Mouse (Mus musculus) kidney, adult 8-10 months (tissue): ENCODE measurements around the gene Rasal2.
"Not testable (repeated sequence)": the region's sequence is repeated elsewhere in the genome, so short reads cannot be mapped to it uniquely, and the experiment has no call there.

Experiments
- DNase-seq, 2 experiments: peaks; one replicate each; pipeline ENCODE4 v3.0.0; 2022

Rasal2 gene

DNA sequence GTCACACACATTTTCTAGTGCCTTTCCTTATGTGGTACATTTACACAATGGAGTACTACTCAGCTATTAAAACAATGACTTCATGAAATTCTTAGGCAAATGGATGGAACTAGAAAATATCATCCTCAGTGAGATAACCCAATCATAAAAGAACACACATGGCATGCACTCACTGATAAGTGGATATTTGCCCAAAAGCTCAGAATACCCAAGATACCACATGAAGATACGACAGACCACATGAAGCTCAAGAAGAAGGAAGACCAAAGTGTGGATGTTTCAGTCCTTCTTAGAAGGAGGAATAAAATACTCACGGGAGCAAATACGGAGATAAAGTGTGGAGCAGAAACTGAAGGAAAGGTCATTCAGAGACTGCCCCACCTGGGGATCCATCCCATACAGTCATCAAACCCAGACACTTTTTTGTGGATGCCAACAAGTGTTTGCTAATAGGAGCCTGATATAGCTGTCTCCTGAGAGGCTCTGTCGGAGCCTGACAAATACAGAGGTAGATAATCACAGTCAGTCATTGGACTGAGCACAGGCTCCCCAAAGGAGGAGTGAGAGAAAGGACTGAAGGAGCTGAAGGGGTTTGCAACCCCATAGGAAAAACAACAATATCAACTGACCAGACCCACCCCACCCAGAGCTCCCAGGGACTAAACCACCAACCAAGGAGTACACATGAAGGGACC lies 175.6 kb downstream of the Rasal2 start:
- DNase-seq = not testable (repeated sequence)

DNA sequence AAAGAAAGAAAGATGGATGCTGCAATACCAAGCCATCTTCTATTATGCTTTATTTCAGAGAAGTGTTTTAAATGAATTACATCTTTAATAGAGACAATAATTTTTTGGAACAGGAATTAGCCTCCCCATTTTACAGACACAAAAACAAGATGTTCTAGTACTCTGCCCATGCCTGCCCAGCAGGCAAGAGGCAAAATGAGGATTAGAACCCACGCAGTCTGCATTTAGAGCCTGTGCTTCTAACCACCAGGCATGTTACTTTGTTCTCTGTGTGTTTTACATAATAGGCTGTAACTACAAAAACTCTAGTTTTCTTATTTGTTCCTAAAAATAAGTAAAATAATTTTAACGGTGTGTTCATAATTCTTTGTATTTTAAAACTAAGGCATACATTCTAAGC lies 178.9 kb downstream of the Rasal2 start:
- no peak for DNase-seq

DNA sequence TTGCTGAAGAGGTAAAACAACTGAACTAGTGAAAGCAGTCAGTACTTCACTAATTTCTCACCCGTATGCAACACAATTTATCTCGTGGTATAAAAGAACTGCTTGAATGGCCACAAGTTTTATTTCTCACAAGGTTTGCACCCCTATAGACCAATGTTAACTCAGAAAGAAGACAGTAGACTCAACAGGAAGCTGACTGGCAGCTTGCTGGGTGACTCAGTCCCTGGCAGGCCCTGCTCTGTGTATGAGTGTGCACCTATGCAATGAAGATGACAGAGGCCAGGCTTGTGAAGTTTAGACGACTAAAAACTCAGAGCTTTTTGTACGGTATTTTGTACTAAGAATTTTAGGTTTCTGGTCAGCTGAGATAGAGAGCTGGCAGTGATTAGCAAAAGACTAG lies 180.0 kb downstream of the Rasal2 start:
- DNase-seq = no peak

DNA sequence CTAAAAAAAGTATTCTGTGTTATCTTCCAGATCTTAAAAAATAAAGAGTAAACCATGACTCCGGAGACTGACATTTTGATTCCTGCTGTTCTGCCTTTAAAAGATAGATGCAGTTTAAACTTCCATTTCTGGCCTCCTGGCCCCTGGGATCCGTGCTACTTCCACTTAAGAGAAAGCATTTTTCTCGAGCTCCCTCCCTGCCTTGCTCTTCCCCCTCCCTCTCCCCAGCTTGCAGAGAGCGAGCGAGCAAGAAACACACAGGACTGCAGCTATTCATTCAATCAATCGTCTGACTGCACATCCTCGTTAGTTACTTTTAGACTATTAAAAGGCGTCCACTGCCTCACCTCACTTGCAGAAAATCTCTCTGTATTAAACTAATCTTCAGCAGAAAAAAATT lies 181.4 kb downstream of the Rasal2 start:
- peak; percentile 4 to 9 for DNase-seq

DNA sequence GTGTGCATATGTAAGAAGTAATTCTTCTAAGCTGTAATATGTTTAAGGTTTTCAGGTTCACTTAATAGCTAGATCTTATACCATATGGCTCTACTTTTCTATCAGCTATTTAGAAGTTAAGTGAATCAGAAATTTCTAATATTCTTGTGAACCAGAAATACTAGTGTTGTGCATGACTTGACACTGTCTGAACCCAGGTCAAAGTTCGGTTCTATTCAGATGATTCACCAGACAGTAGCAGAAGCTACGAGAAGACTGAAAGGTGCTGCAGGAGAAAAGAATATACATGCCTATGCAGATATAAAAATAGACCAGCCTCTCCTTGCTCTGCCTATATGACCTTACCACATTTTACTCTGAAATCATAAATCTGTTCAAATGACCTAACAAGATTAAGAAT lies 182.0 kb downstream of the Rasal2 start:
- peak; percentile 13 to 34 for DNase-seq

DNA sequence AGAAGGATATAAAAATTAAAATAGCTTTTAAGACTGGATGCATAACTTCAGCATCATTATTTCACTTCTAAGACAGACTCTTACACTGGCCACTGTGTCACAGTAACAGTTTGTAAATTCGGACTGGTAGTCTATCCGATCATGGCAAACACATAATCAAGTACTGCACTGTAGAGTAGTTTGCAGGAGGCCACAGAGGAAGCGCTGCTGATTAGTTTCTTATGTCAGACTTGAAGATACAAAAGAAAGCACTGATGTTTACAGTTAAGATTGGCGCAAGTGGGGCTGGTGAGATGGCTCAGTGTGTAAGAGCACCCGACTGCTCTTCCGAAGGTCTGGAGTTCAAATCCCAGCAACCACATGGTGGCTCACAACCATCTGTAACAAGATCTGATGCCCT lies 187.4 kb downstream of the Rasal2 start:
- no peak for DNase-seq

DNA sequence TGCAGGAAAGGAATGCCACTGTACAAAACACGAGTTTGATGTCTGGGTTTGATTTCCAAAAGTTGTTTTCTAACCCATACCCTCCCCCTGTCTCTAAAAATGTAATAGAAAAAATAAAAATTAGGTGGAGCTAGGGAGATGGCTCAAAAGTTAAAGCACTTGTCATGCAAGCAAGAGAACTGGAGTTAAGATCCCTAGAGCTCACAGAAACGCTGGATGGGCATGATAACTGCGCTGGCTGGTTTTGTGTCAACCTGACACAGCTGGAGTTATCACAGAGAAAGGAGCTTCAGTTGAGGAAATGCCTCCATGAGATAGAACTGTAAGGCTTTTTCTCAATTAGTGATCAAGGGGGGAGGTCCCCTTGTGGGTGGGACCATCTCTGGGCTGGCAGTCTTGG lies 191.5 kb downstream of the Rasal2 start:
- no peak for DNase-seq

DNA sequence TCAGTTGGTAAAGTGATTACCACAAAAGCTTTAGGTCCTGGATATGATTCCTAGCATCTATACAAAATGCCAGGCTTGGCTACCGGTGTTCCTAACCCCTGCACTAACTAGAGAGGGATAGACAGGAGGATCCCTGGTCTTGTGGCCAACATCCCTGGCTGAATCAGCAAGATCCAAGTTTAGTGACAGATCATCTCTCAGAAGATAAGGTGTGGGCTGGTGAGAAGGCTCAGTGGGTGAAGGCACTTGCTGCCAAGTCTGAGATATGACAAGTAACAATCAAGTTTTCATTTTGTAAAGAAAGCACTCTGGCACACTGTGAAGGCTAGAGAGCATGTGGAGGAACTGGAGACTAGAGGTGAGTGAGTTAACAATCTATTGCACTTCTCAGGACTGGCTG lies 191.9 kb downstream of the Rasal2 start:
- DNase-seq = no peak

DNA sequence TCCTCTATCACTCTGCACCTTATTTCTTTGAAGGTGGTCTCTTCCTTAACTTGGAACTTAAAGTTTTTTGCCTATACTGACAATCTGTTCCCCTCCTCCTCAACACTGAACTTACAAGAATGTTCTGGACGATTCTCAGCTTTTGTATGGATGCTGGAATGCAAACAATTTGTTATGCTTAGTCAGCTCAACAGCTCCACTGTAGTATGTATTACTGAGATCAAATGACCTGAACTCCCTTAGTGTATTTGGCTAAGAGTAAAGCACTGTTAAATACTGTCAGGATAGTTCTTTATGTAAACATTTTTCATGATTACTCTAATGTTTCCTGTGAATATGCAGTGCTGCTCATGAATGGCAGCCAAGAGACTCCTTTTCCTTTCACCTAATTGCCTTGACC lies 203.6 kb downstream of the Rasal2 start:
- DNase-seq = no peak

DNA sequence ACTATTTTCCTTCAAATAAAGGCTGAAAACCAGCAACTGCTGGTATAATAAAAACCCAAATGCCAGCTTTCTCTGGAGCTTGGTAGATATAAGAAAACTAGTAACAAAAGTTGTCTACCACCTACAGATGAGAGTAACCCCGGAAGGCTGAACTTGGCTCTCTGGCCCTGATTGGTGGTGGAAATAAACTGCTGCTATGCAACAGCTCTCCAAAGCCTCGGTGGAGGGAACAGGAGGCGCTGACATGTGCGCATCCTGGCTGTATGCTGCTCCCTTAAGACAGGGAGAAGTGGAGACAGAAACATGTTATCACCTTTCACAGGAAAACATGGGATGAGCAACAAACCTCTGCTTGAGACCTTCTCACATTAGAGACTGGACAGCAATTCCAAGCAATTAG lies 206.7 kb downstream of the Rasal2 start:
- no peak for DNase-seq

DNA sequence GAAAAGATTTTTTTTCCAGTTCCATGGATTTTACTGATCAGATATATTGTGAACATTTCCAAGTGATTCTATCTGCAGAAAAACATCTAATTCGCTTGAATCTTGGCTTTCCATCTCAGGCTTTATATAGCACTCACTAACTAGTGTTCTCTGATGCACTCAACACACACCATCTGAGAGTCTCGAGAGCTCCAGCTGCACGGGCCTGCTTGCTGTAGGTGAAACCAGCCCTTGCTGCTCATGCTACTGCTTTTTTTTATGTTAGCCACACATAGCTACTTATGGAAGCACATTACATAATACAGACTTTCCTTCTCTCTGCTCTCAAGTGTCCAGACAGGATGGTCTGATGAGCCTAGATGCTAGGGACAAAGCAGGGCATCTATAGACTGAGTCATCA lies 229.4 kb downstream of the Rasal2 start:
- no peak for DNase-seq

DNA sequence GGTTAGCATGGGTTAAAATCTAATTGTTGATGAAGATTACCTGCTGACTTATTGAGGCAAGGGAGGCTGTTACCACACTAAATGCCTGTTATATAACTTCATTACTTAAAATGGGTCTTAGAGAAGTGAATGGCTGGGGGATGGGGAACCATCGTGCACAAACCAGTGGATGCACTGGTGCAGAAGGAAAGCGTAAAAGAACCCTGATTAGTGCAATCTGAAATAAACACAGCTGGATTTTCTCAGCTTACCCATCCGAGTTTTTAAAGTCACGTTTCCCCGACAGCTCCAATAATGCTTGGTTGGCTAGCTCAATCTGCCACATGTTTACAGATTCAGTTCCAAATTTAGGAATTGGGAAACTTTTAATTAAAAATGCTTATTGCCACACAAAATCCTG lies 230.0 kb downstream of the Rasal2 start:
- peak in 1 of 2 experiments; percentile 3 for DNase-seq

DNA sequence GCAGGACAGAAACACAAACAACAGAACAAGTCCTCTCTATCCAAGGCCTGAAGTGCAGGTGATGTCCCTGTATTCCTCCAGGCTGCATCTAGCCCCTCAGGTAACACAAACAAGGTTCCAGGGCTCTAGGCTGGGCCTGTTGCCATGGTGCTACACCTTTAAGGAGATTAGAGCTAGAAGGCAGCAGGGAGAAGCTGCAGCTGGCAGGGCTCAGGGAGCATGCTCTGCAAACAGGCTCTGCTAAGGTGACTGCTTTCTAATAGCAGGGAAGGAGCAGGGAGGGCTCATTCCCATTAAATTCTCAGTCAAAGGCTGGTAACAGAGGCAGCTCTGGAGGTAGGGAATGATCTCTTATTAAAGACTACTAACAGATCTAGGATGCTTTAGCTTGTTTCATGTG lies 231.3 kb downstream of the Rasal2 start:
- DNase-seq = no peak

DNA sequence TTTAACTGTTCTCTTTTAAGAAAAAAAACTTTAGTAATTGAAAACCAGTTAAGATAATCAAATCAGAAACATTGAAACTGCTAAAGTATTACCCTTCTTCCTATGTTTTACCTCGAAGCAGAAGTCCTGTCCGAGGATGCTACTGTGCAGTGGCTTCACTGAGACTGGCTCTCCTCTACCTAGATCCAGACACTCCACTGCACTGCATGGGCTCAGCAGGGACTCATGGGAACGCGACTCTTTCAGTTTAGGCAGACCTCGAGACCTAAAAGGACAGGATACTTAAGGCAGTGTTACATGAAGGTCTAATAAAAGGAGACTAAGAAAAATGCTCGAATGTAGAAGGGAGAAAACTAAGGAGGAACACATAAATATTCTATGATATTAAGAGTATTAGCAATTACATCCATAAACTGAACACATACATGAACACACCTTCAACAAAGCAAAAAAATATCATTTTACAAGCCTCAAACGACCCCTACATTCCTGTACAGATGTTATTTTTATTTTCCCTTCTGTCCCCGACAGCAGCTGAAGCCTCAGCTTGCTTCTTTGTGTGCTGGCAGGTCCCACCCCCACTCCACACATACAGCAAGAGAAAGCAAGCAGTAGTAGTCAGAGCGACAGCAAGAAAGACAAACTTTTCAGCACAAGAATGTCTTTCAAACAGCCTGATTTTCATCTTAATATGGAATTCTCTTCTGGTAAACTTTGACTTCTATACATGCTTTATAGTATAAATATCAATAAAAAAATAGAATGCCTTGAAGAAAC lies 233.2 kb downstream of the Rasal2 start:
- DNase-seq = no peak

DNA sequence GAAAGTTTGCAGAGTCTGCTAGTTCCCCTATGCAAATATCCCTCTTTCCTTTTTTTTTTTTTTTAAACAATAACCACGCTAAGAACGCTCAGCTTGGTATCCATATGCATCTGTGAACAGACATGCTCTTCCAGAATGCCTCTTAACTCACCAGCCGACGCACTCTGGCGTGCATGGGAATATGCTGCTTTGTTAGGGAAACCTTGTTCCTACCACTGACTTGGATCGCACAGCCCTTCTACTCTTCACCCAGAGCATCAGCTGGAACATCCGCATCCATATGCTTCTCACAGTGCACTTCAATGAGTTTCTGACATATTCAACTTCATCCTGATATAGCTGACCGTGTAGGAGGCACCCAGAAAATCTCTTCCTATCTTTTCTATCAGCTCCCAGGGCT lies 243.1 kb downstream of the Rasal2 start:
- no peak for DNase-seq

DNA sequence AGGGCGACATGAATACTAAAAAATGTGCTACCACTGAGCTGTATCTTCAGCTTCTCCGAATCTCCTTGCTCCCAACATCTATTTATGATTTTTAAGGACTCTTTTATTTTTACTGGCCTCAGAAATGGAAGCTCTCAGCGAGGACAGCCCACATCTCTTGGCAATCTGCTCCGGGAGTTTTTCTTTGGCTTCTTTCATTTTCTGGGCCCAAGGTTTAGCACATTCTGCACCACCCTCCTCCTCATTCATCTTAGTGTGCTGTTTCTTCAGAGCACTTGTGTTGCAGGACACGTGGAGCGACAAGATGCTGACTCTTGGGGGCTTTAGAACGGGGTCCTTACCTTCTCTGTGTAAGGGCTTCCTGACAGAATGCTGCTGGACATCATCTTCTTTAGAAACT lies 243.5 kb downstream of the Rasal2 start:
- DNase-seq = no peak

DNA sequence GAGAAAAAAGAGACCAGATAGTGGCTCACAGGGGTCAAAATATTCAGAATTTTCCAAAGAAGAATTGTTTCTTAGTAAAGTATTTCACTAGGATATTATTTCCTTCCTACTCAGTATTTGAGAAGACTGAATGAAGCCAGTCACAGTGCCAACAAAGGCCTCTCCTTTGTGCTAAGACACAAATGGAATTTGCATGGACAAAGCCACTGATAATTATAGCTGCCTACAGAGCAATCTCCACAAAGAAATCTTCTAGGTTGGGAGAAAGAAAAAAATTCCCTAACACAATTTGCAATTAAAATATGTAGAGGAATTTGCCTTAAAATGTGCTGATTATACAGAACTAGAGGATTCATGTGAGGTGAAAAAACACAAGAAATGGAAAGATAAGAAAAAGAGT lies 258.6 kb downstream of the Rasal2 start:
- no peak for DNase-seq

DNA sequence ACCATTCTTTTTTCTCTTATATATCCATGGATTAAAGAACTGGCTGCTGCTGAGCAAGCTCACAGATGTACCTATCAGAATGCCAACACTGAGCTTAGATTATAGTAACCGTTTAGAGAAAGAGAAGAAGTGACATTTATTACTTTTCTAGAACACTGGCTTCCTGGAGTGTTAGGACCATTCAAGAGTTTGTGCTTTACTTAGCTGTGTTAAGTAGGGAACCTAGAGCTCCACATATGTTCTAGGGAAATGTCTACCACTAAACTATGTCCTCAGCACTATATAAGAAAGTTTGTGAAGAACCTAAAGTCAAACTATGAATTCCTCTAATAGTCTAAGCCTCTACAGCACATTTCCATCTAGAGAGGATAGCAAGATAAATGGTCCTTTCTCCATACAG lies 262.3 kb downstream of the Rasal2 start:
- DNase-seq = no peak

DNA sequence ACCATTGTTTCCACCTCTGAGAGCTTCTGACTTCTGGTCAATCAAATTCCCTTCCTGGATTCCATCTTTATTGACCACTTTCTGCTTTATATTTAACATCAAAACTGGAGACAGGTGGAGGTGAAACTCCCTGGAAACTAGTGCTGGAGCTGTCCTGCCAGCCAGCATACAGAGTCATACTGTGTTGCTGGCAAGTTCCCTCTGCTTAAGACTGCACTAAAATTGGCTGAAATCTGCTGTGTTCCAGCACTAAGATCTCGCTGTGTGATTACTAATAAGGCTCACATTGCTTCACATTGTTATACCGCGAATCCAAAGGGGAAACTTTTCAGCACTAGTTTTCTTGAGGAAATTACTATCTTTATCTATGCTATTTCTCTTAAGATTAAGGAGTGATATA lies 267.8 kb downstream of the Rasal2 start:
- no peak for DNase-seq

DNA sequence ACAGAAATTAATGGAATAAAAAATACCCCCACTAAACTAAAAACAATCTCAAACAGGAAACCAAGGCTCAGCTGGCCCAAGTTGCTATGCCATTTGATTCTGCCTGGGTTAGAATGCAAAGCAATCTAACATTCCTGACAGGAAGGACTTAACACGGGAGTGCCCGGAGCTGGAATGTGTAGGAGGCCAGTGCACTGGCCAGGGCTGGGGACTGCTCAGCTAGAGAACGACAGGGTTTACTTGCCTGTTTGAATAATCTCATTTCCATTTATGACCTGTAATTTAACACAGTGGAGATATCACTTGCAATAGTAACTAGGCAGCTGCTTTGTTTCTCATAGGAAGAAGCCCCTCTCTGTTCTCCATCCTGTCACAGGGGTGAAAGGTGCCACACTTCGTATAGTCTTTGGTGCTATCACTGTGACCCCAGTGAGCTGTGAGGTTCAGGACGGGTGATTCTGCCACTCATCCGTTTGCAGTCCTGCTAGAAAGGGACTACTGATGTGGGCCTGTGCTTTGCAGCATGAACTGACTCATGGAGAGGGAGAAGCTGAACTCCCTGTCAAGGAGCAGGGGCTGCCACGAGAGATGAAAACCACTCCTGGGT lies 269.0 kb downstream of the Rasal2 start:
- DNase-seq = no peak

DNA sequence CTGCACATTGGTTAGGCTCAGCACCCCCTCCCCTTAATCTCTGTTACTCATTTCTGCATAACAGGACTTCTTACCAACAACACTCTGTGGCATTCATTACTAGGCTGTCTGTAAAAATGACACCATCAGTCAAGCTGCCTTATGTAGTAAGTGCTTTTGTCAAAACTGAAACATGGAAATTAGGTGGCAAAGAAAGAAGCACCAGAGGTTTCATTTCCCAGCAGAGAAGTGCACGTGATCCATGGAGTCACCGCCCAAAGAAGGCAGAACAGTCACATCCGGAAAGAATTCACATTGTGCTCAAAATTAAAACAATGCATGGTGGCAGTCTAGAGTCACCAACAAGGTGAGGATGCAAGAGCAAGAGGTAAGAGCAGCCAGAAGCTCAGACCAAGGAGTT lies 271.4 kb downstream of the Rasal2 start:
- DNase-seq = no peak

DNA sequence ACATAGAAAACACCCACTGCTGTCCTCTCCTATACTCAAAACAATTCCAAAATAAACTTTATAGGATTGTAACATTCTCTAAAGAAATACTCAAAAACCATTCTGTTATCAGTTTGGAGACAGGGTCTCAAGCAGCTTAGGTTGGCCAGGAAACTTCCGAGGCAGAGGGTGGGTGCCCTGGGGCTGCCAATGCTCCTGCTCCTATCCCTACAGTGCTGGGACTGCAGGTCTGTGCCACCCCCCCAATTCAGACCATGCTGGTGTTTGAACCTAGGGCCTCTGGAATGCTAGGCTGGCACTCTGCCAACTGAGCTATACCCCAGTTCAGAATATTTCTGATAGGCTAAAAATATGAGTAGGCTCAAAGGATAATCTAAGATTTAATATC lies 274.5 kb downstream of the Rasal2 start:
- no peak for DNase-seq

DNA sequence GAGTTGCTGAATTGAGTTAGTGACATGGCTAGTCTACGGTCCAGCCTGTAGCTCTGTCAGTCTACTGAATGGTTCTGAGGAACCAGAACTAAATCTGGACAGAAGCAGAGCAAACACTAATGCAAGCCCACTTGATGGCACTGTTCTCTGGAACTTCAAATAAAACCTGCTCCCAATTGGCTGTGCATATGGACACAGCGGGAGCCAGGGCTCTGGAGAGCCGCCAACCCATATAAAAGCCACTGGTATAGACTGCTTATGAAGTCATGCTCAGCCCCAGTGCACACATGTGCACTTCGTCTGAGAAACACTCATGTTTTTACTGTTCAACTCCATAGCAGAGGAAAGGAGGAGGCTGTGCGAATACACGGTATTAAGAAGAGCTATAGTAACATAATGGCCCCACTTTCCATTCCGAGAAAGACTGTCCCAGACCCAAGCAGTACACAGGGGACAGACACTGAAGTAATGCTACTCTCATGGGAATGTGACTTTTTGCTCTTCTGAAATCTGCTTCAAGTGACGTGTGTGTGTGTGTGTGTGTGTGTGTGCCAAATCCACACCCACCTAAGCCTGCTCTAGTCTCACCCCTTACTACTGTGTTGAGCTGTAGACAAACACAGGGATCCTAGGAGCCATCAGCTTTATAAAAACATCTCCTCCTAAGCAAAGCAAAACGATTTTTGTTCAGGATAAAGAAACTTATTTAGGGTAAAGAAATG lies 275.1 kb downstream of the Rasal2 start:
- no peak for DNase-seq

DNA sequence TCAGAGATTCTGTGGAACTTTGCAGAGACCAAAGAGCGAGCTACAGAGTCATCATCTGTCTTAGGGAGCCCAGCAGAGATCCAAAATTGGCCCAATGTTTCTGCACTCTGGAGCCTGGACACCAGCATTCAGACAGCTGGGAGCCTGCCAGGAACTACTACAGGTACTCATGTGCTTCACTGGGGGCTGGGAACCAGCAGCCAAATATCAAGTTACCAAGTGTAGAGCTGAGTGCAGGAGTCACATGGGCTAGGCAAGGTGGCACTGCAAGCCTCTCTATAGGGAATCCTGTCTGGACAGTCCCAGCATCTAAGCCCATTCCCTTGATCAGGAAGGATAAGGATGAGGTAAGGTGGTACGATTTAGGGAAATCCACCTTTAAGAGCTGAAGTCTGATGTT lies 284.2 kb downstream of the Rasal2 start:
- DNase-seq = no peak
